Mouse (Mus musculus) spleen, postnatal 36 days (tissue): ENCODE measurements around the gene Top1.
A peak's percentile ranks its signal among the peaks of the same experiment; 100 is the strongest.

Experiments used
- DNase-seq, 2 experiments: peaks; one replicate each; pipeline ENCODE4 v3.0.0; 2022; ENCODE audit warnings: low spot score in 2 of 2, mixed read lengths in 1 of 2

Top1 gene

DNA sequence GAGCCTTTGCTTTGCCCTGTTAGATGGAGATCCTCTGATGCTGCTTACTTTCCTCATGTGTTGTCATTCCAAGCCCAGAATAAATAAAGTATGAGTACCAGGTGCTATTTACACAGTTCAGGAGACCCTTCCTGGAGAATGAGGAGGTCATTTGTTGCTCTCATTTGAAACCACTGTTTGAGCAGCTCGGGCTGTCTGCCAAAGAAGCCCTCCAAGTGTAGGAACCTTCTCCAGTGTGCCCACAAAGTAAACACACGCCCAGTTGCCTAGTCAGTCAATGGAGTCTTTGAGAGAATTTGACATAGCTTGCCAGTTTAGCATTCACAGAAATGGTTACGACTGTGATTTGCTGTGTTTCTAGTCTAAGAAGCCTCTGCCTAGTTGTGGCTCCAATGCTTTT is 73.1 kb downstream of the Top1 start:
- DNase-seq, result no peak

DNA sequence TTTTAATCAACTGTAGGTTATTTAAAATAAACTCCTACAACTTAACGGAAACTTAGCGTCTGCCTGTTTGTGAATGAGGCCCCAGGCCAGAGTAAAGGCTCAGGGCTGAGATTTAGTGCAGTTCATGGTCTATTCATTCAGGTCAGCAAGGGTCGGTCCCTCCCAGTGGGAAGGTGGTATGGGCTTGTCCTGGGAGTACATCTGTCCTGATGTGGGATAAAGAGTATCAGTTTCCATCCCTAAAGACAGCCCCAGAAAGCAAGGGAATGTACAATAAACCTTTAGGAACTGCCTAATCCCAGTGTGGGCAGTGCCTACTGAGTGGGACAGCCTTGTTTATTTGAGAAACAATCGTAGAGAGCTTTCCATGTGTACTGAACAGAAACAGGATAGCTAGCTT is 77.0 kb downstream of the Top1 start:
- DNase-seq, result no peak

DNA sequence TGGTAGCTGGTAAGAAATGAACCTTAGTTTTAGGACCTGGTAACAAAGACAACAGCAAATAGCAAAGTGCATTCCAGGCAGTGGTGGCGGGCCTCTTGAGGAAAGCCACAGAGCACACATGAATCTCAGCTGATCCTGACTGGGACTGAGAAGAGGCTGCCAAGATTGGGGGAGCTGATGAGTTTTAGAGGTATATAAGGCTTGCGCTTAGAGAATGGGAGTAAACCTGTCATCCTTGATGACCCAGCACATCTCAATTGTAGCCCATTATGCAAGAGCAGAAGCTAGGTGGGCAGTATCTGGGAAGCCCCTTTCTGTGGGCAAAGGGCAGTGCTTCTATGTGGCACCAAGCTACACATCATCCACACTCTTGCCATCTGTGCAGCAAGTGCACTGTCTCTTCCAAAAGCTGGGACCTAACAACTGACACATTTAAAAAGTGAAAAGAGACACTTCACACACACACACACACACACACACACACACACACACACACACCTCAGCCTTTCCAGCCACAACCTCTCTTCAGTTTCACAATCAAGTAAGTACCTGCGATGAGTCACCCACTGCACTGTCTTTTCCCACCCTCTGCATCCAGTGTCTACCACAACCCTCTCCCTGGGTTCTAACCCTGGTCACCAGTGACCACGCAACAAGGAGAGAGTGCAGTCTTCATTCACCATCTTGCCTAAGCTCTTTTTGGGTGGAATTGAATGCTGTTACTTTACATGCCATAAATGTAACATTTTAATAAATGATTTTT is 78.1 kb downstream of the Top1 start:
- no peak for DNase-seq

DNA sequence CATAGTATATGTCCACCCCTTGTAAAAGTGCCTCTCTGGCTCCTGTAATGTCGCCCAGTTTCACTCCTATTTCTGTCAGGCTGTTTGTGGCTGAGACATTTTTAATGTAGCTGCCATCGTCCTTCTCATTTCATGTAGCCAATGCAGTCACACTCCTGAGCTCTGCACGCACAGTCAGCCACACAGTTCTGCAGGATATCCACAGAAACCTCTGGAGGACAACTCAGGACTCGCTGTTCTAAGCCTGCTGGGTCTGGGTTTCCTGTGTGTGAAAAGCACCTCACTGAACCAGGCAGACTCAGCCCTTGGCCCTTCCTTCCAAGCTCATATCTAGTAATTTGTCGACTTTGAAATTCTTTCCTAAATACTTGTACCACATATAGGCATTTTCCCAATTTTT is 78.8 kb downstream of the Top1 start:
- DNase-seq, result no peak

DNA sequence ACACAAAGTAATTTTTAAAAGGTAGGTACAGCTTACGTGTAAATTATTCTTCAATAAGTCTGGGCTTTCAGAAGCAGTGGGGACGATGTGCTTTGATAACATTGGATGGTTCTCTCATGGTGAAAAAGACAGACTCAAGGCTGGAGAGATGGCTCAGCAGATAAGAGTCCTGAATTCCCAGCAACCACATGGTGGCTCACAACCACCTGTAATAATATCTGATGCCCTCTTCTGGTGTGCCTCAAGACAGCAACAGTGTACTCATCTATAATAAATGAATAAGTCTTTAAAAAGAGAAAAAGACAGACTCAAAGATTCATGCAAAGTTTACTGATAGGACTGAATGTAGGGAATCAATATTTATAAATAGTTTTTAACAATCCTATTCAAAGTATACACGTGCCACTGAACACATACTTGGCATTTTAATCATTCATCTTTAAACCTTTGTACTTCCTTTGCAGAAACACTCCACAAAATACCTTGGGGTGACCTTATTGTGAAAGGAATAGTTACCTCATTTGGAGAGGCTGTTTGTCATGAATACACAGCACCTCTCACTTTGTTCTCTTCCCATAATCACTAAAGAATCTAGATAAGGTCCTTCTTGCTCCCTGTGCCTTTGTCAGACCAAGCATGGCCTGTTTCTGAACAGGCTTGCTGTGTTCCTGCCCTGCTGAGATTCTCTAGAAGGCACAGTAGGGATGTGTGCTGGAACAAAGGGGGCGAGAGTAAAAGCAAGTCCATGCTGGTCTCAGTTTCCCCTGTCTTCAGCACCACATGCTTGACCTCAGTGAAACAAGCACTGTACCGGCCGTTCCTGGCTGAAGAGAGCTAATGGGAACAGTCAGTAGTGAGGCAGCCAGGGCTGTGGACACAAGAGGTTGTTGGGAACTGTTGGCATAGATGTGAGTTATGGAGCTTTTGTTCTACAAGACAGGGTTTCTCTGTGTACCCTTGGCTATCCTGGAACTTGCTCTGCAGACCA is 80.5 kb downstream of the Top1 start:
- no peak for DNase-seq

DNA sequence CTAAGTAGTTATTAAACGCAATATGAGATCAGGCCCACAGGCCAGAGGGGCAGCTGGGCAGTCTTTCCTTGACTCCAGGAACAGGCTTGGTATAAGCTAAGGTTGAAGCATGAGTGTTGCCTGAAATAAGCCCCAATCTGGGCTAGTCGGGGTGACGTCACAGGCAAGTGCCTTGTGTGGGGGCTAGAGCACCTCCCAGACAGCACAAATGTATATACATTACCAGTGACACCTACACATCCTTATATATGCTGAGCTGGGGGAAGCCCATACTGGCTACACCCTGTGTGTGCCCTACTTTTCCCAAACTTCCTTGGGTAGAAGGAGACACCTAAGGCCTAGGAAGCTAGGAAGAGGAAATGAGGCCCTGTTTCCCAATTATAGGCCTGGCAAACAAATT is 83.3 kb downstream of the Top1 start:
- DNase-seq, result no peak

DNA sequence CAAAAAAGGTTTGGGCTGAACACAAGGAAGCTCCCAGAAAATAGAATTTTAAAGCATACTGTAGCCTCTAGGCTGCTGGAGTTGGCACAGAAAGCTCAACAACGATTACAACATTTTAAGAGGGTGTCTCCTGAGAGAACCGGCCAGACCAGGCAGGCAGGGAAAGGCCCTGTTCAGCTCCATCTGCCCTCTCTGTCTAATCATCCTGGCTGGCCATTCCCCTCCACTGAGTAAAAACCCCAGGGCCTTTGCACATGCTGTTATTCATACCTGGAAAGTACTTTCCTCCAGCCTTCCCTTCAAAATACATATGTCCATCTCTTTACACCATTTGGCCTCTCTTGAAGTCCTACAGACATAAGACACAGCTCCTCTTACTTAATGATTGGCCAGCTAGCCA is 83.7 kb downstream of the Top1 start:
- DNase-seq, result no peak

DNA sequence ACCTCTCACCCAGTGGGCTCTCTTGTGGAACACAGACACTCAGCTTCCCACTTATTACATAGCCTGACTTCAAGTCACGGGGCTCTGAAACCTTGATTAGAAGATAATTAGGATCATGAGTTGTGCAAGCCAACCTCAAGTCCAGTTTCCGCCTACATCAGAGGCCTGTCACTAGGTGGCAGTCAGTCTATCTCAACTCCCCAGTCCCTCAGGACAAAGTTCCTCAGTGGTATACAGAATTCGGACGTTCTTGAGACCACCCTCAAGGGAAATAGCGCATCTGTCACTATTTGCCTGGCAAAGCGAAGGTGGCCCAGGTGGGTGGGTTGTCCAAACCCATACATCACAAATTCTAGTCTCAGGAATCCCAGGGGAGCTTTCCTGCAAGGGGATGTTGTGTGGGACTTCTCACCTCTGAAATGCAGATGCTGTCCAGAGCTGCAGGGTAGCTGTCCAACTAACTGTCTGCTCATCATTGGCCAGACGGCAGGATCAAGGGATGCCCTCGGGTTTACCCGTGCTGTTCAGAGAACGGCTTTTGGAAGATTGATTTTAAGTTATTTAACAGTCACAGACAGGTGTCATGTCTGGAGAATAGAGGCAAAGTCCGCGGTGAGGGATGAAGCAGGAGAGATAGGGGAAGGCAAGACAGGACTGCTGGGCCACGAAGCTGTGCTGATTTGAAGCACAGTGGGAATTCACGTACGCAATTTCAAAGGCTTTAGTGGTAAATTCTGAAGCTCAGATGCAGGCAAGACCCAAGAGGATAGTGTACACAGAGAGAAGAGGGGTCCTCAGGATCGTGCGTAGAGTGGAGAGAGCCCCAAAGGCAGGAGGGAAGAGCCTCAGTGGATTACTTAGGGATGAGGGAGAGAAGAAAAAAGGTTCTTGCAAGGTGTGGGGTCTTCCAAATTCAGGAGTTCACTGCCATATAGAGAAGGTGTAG is 84.4 kb downstream of the Top1 start:
- peak in 1 of 2 experiments; percentile 37 for DNase-seq

DNA sequence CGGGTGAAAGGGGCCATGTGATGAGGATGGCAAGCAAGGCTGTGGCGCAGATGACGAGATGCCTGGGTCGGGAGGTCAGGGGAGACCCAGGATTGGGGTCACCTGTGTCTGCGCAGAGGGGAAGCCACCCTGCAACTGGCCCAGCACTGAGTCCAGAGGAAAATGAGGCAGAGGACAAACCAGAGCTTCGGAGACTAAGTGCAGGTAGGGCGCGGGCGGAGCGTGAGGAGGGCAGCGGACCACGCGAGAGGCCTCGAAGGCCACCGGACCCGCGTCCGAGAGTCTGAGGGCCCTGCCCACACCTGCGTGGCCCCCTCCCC is 85.1 kb downstream of the Top1 start:
- no peak for DNase-seq

DNA sequence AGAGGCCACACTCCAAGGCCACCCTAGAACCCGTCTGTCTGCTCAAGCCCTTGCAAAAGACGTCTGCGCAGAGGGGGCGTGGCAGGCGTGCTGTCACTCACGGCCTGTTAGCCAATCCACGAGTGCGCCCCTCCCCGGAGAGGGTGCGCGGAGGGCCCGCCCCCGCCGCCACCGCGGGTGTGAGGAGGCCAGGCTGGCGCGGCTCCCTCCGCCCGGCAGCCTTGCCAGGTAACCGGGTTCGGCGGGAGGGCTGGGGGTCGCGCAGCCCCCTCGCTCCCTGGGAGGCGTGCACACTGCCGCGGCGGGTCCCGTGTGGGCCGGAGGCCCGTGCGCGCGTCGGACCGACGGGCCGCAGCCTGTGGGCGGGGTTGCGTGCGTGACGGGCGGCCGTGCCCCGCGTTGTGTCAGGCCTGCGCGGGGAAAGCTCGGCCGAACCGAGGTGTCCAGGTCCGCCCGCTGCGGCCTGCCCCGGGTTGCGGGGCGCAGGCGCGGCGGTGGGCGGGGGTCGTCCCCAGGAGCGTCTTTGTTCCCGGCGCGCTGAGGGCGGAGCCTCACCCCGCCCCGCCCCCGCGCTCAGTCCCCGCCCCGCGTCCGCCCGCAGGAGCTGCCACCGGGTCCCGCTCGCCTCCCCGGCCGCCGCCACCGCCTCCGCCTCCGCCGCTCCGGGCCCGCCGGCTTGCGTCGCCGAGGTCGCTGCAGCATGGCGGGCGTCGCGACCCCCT is 85.6 kb downstream of the Top1 start, which contains the start of gene Plcg1:
Gene Plcg1 (plus strand): TSS at position 184 of the 722 bp plus-strand sequence.
- peak; percentile 90 to 91 for DNase-seq

DNA sequence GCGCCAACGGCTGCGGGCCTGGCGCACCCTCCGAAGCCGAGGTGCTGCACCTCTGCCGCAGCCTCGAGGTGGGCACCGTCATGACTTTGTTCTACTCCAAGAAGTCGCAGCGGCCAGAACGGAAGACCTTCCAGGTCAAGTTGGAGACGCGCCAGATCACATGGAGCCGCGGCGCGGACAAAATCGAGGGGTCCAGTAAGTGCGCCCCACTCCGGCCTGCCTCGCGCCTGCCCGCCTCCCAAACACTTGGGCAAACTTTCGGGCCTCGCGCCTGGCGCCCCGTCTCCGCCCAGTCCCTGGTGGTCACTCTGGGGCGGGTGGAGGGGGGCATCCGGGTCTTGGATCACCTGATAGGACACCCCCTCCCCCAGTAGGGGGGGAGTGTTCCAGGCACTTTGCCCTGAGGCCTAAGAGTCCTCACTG is 86.2 kb downstream of the Top1 start:
- no peak for DNase-seq

DNA sequence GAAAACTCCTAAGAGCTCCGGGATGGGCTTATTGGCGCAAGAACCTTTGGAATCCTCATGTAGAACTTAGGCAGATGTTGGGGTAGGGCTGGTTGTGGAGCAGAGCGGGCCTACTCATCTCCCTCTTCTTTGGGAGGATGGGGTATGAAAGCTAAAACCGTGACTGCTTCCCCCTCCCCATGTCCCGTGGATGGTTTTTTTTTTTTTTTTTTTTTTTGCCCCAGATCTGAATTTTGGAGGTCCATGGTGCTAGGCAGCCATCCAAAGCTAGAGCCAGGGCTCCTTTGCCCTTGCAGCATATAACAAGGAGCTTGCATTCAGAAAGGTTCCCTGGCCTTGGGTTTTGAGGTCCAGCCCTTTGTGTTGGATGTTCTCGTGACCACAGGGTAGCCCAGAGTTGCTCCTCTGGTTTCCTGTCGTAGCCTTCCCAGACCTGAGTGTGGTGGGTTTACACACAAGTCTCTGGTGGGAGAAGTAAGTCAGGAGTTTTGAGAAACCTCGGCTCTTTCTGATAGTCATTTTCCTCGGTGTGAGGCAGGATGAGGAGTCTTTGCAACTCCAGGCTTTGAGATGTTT is 86.8 kb downstream of the Top1 start:
- DNase-seq, result no peak

DNA sequence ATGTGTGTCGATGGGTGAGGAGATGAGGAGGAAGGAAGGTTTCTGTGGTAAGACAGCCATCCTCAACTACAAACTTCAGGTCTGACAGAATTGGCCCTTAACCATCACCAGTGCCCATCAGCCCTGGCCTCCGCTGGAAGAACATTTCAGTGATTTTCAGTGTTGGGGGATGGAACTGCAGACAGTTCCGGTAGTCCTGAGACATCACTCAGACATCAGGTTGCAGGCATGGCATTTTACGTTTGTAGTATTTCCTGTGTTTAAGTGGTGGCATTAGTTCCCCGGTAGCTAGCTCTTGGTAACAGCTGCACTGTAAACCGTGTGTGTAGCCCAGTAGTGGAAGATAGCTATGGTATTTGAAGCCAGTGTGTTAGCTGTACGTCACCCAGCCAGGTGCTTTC is 87.4 kb downstream of the Top1 start:
- DNase-seq, result peak; percentile 39 to 41

DNA sequence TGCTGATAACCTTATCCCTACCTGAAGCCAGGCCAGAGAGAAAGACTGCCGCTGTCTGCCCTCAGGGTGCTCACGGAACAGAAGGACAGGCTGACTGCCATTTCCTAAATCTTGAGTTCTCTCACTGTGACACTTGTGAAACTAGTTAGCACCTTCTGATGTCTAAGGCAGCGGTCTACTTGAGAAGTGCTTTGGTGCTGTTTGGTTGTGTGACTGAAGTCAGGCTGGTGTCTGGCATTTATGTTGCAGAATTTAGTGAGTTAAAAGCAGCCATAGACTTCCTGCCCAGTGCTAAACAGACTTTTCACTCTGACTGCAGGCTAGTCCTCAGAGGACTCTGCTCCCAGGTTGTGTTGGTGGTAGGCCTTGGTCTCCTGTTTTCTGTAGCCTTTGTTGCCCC is 88.6 kb downstream of the Top1 start:
- DNase-seq, result peak in 1 of 2 experiments; percentile 17

DNA sequence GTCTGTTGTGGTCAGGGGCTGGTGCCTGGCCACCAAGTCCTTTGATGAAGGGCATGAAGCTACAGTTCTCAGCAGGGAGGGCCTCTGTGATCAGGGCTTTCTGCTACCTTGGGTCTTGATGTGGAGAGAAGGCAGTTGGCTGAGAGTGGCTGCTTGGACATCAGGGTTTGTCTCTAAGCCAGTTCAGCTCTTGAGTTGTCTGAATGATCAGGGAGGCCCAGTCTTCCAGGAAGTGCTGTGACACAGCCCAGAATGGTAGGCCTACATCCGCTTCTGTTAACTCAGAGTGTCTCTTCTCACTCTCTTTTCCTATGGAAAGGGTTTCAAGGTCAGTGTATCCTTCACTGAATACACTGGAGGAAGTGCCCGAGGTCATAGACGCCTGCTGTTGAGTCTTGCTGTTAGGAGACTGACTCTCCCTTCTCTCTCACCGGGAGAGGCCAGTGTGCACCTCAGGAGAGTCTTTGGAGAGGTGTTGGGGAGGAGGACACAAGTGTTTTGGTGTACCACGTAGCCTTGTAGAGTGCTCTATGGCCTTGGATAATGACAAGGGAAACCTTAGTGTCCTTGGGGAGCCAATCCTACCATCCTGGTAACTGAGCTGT is 90.1 kb downstream of the Top1 start:
- DNase-seq, result no peak

DNA sequence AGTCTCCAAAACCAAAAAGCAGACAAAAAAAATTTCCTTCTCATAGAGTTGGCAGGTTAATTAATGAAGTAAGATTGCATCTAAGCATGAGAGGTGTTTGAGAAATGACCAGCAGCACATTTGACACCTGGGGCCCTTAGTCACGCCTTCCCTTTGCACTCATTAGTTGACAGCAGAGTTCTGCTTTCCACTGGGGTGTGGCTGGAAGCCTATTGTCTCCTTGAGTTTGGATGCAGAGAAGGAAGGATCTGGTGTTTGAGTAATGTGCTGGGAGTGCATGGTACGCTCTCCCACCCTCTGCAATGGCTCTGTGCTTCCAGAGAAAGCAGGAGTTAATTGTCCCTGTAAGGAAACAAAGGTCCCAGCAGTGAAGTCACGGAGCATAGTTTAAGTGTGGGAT is 90.8 kb downstream of the Top1 start:
- no peak for DNase-seq

DNA sequence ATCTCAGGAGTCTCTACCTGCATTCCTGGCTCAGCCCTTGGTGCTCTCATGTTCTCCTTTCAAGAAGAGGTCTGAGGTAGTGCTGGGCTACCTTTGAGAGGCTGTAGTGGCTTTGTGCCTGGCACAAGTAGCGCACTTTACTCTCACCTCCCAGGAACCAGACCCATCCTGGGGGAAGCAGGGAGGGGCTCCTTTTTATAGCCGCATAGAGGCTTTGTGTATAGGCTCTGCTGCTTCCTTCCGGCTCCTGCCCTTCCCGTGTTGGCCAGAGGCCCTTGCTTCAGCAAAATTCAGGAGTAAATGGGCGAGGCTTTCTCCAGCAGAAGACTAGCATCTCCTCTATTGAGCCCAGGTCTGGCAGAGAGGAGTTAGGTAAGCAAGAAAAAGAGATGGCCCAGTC is 92.7 kb downstream of the Top1 start:
- no peak for DNase-seq

DNA sequence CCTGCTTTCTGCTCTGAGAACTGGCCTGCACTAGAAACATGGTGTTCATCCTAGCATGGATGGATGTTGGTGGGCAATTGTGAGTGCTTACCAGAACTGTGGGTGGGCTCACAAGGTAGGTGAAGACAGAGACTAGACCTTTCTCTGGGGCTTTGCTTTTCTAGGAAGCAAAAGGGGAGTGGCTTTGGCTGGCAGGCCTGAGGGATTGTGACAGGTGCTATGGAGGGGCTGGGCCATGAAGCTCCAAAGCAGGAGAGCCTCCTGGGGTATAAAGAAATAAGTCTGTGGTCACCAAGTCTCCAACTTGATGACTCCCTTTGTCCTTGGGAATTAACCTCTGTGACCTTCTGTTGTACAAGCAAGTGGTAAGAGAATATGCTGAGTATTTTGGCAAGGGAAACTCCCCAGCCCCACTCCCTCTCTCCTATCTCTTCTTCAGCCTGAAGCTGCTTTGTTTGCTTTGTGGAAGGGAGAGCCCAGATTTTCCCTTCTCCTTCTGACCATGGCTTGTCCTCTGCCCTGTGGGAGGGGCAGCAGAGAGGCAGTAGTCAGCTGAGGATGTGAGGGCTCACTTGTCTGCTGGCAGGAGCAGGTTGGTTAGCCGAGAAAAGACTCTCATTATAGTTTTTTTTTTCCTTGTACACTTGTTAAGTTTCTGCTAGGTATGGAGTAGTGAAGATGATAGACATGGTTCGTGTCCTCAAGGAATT is 94.1 kb downstream of the Top1 start:
- no peak for DNase-seq

DNA sequence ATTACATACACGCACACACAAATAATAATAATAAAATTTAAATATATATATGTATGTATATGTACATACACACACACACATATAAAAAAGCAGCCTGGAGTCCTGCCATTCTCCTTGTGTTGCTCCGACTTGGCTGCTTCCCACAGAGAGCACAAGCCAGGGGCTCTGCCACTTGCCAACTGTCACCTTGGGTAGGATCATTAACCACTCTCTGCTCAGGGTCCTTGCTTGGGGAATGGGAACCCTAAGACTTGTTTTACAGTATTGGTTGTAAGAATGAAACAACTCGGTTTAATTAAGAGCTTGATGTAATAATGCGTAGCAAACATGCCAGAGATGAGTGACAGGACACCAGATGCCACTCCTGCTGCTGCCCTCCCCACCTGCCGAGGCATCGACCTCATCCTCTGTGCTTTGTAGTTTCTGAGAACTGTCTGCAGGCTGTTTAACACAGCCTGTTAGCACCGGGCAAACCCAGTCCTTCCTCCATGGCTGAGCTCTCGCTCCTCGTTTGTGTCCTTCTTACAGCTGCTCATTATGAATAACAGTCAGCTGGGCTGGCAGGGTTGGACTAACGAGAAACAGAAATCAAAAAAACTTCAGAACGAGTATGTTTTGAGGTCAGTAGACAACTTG is 95.0 kb downstream of the Top1 start:
- DNase-seq, result no peak
